Mouse (Mus musculus) embryonic stem cell, embryonic (primary cell): ENCODE results near the gene Gm21992.

Experiments used
- CTCF ChIA-PET, 4 experiments: fragments of 300-600 bp in 2 of 4; fragments of 350-600 bp in 2 of 4; sonication (Branson Sonifier 250); formaldehyde crosslinking; loops; one replicate each; lab custom pipeline; 2022; ENCODE audit warnings: inconsistent platforms in 2 of 4; lab: Charles Lee
- POLR2A ChIA-PET, 4 experiments: fragments of 300-600 bp in 2 of 4; fragments of 350-600 bp in 2 of 4; sonication (Branson Sonifier 250); formaldehyde crosslinking; loops; one replicate each; lab custom pipeline; 2022; ENCODE audit warnings: antibody characterized with exemption in 4 of 4, inconsistent platforms in 1 of 4; lab: Charles Lee

Gm21992 gene

DNA sequence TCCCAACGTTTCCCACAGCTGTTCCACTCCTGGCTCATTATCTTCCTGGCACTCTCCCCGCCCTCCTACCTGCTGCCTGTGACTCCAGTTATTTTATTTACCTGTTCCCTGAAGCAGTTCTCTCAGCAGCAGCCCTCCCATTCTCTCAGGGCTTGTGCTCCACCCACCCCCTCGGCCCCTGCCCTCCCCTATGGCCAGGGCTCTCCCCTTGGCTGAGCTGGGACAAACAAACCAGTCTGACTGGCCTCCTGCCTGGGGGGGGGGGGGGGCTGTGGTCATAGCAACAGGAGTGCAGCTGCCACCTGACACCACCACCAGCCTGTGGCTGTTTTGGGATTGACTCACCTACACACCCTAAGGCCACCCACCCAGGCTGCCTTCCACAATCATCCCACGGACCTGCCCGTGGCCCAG, 92.1 kb downstream of the Gm21992 start:
- POLR2A ChIA-PET = interaction anchor here in 3 of 4 experiments (0.6 to 4.3 kb wide), 10 partner anchors 9 to 304 kb away, joined by 3 to 24 read pairs (median 4); partner anchors contain the start of genes Lrfn4 (in 1 of the 3), Pcx (in 1 of the 3), Rce1 (in 1 of the 3) and Slc29a2 (in 1 of the 3)
- CTCF ChIA-PET = interaction anchor here in 2 of 4 experiments (1.3 to 1.5 kb wide), 2 partner anchors 24 to 294 kb away, joined by 4 read pairs; no protein-coding TSS in a partner anchor

DNA sequence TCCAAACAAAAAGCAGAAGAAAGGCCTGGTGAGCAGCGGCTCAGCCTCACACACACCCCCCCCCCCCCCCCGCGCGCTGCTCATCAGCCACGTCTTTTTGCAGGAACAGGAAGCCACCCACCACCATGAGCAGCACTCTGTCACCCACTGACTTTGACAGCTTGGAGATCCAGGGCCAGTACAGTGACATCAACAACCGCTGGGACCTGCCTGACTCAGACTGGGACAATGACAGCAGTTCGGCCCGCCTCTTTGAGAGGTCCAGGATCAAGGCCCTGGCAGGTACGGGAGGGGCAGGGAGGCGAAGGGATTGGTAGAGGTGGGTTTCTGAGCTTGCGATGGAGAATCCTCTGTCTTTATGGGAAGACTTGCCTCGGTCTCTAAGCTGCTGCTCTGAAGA, 92.7 kb downstream of the Gm21992 start:
- POLR2A ChIA-PET = interaction anchor here in 3 of 4 experiments (0.5 to 4.3 kb wide), 9 partner anchors 9 to 305 kb away, joined by 3 to 24 read pairs (median 3); partner anchors contain the start of genes Gm21992 (in 1 of the 3), Lrfn4 (in 1 of the 3), Rbm14 (in 1 of the 3) and Slc29a2 (in 1 of the 3)
- CTCF ChIA-PET = interaction anchor here (0.5 to 1.3 kb wide), 5 partner anchors 25 to 935 kb away, joined by 3 to 6 read pairs (median 4); partner anchors contain the start of gene Gstp1 (in 1 of the 4)

DNA sequence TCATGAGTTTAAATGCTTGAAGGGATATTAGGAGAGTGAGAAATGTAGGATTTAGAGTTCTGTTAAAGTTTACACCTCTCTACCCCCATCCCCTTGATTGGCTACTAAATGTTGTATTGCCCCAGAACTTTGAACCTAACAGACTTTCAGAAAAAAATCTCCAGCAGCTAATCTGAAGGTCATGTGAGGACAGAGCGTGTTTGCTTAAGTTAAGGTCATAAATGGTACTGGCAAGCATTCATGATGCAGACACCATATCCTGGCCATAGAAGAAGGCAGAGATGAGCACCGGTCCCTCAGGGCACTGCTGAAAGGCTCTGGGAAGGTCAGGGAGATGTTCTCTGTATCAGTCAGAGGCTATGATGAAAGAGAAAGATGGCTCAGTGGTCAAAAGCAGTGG, 94.1 kb downstream of the Gm21992 start:
- ChIA-PET POLR2A (interaction anchor here in 1 of 4 experiments (1.1 kb wide), 1 partner anchor 92 kb away, joined by 3 read pairs; the partner anchor contains the start of gene Rce1), CTCF (interaction anchor here in 1 of 4 experiments (0.6 kb wide), 1 partner anchor 989 kb away, joined by 3 read pairs; no protein-coding TSS in a partner anchor)

DNA sequence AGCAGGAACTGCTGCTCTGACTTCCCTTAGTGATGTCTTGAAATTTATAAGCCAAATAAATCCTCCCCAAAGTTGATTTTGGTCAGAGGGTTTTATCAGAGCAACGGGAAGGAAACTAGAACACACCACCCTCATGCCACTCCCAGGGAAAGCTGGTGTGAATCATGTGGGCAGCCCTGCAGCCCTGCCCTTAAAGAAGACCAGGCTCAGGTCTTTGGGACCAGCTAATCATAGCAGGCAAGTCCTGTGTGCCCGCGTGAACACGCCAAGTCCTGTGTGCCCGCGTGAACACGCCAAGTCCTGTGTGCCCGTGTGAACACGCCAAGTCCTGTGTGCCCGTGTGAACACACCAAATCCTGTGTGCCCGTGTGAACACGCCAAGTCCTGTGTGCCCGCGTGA, 94.7 kb downstream of the Gm21992 start:
- ChIA-PET POLR2A (interaction anchor here in 1 of 4 experiments (1.1 kb wide), 1 partner anchor 91 kb away, joined by 3 read pairs; the partner anchor contains the start of gene Rce1), CTCF (interaction anchor here in 1 of 4 experiments (0.7 kb wide), 1 partner anchor 8 kb away, joined by 3 read pairs; no protein-coding TSS in a partner anchor)

DNA sequence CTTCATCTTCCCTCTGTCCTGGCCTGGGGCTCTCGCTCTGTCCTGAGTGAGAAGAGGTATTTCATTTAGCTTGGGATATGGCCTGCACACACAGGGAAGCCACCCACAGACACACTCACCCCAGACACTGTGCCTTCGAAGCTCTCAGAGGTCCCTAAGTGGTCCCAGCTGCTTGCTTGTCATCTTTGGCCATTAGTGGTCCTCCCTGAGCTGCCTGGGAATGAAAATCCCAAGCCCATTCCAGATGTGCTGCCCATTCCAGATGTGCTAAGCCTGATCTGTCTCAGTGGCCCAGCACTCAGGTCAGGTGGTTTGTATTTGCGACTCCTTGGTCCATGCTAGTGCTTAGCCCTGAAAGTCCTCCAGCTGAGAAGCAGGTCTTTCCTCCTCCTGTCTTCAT, 97.5 kb downstream of the Gm21992 start:
- POLR2A ChIA-PET = interaction anchor here in 1 of 4 experiments (1.3 to 5.2 kb wide), 3 partner anchors 9 to 25 kb away, joined by 3 to 23 read pairs (median 4); no protein-coding TSS in a partner anchor
- CTCF ChIA-PET = interaction anchor here in 1 of 4 experiments (0.6 kb wide), 1 partner anchor 98 kb away, joined by 3 read pairs; no protein-coding TSS in a partner anchor

DNA sequence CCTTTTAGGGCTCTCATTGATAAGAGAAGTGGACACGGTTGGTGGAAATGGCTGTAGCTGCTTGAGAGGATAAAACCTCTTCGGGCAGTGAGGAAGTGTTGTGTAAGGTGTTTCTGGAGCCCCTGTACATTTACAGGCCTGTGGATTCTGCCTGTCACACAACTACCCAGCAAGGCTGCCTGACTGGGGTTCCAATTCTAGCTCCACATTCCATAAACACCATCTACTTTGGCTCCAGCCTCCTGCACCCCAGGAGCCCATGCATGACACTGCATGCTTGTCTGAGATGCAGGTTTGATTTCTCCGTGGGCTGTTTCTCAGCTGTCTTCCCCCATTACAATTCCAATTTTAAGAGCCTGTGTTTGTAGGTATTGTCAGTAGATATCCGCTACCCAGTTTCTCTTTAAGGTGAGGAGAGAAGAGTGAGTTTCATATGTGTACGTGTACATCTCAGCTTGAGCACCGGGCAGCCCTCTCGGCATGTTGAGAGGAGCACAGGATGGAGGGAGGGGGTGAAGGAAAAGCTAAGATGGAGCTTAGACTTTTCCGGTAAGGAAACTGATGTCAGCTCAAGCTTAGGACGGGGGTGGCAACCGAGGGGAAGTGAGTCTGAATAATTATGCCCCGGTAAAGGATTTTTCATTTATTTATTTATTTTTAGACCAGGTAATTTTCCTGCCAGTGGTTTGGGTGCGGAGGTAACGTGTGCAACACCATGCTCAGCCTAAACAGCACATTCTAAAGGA, 98.5 kb downstream of the Gm21992 start:
- CTCF ChIA-PET = interaction anchor here in 3 of 4 experiments (0.6 to 1.6 kb wide), 5 partner anchors 68 to 269 kb away, joined by 3 to 4 read pairs (median 3); no protein-coding TSS in a partner anchor

DNA sequence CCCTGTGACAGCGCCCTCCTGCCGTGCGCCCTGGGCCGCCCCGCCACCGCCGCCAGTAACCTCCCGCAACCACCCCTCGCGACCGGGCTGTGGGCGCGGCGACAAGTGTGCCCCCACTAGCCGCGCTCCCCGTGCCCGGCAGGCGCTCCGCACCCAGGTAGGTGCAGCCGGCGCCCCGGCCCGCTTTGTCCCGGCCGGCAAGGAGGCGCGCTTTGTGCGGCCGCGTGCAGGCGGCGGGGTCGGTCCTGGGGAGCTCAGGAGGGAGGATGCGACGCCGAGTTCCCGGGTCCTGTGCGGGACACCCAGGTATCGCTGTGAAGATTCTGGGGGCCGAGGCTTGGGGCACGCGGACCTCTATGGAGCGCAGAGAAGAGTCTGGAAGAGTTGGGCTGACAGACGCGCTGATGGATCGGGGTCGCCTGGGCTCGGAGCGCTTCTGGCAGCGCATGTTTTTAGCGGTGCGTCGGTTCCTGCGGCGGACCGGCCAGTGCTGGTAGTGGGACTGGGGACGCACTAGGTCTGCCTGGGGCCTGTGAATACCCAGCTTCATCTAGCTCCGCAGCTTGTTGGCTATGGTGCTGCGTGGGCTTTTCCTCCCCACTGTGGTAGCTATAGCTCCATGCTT, 99.1 kb downstream of the Gm21992 start:
- POLR2A ChIA-PET = interaction anchor here in 3 of 4 experiments (0.6 to 5.2 kb wide), 21 partner anchors 8 to 378 kb away, joined by 3 to 23 read pairs (median 3); partner anchors contain the start of genes Gm960 (in 1 of the 3), Kdm2a (in 1 of the 3), Pcx (in 1 of the 3) and Rce1 (in 1 of the 3)
- CTCF ChIA-PET = interaction anchor here in 3 of 4 experiments (0.7 to 1.6 kb wide), 6 partner anchors 21 to 269 kb away, joined by 3 to 4 read pairs (median 3); no protein-coding TSS in a partner anchor

More for the DNA sequence above, 98.5 kb downstream of the Gm21992 start:
- POLR2A ChIA-PET = interaction anchor here in 3 of 4 experiments (0.6 to 5.2 kb wide), 20 partner anchors 8 to 379 kb away, joined by 3 to 23 read pairs (median 3); partner anchors contain the start of genes Gm960 (in 1 of the 3), Kdm2a (in 1 of the 3) and Rce1 (in 1 of the 3)

DNA sequence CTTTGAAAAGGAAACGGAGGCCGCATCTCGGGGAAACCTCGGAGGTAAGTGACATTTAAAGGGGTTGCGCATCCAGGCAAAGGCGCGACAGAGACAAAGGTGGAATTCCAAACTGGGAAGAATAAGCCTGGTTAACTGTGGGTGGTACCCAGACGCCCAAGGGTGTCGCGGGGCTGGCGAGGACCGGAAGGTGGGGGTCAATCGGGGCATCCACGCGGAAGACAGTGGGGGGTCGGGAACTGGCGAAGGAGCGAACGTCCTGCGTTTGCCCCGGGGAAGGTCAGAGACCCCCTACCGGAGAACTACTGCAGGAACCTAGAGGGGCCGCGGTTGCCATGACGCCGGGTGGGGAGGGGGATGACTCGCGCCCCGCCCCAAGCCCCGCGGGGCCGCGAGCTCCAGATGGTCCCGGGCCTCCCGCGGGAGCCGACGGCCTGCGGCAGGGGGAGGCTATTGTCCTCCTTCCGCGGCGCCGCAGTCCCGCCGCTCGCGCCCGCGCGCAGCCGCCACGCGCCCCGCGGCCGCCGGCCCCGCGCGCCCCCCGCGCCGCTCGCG, 99.7 kb downstream of the Gm21992 start:
- ChIA-PET POLR2A (interaction anchor here in 3 of 4 experiments (0.6 to 5.2 kb wide), 13 partner anchors 9 to 378 kb away, joined by 3 to 24 read pairs (median 6); partner anchors contain the start of genes Gm960 (in 2 of the 3), Rce1 (in 2 of the 3) and Pcx (in 1 of the 3)), CTCF (interaction anchor here in 3 of 4 experiments (0.6 to 1.6 kb wide), 6 partner anchors 21 to 270 kb away, joined by 3 to 6 read pairs (median 3); no protein-coding TSS in a partner anchor)

DNA sequence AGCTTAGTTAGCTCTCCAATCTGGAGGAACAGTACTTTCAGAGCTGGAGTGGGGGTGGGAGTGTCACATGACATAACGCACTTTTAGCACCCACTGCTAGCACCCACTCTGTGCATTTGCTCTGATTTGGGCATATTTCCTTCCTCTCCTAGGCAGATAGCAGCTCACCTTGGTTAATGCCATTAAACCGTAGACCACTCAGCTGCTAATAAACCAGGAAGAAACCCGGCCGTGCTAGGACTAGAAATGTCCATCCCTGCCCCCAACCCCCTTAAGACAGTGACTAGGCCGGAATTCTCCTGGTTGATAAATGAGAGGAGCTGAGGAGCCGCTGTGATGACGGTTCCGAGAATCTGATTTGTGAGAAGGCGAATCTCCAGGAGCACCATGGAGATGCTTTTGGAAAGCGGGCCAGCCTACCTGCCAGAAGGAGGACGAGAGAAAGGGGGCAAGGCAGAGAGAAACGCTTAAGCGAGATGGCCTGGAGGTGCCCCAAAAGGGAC, 100.3 kb downstream of the Gm21992 start, which contains the start of gene Sptbn2:
Gene Sptbn2, plus strand, starts transcription at position 70 of the 503 bp plus-strand sequence.
- ChIA-PET POLR2A (interaction anchor here in 3 of 4 experiments (0.6 to 5.2 kb wide), 16 partner anchors 9 to 255 kb away, joined by 3 to 24 read pairs (median 4); partner anchors contain the start of genes Gm960 (in 2 of the 3), Rce1 (in 2 of the 3) and Pcx (in 1 of the 3)), CTCF (interaction anchor here (0.6 to 1.6 kb wide), 13 partner anchors 22 to 775 kb away, joined by 3 to 15 read pairs (median 3); no protein-coding TSS in a partner anchor)

DNA sequence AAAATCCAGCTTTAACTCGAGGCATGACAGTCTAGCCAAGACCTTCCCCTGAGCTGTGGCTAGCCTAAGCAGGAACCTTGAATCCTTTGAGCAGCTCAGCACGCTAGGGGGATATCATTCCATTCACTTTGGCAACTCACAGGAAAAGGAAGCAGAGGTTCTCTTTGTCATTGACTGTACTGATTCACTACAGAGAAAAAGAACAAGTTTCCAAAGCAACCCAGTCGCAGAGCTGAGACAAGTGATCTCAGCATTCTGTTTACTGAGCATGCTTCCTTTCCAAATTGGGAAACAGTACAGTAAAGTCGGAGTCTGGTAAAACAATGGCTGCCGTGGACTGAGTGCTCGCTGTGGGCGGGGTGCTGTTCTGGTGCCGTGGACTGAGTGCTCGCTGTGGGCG, 102.6 kb downstream of the Gm21992 start:
- ChIA-PET CTCF (interaction anchor here (0.6 to 1.4 kb wide), 10 partner anchors 12 to 308 kb away, joined by 3 to 6 read pairs (median 4); no protein-coding TSS in a partner anchor), POLR2A (interaction anchor here in 2 of 4 experiments (0.6 to 4.1 kb wide), 7 partner anchors 10 to 216 kb away, joined by 3 to 24 read pairs (median 3); partner anchors contain the start of gene Gm960 (in 2 of the 2))

DNA sequence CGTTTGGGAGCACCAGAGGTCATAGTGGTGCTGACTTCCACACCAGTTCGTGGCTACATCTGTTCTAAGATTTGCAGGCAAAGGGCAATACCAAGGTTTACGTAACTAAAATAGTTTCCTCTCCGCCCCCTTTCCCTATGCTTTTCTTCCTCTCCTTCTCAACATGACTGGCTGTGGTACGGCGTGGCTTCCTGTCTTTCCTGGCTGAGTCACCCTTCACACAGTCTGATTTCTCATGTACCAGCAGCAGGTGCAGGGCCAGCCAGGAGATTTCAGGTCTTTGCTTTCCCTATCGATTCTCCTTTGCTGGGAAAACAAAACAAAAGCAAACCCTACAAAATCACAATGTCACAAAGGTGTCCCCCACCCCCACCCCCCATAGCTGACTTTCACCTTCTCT, 110.2 kb downstream of the Gm21992 start:
- ChIA-PET CTCF (interaction anchor here in 2 of 4 experiments (0.6 to 0.7 kb wide), 2 partner anchors 95 to 199 kb away, joined by 7 to 24 read pairs; no protein-coding TSS in a partner anchor), POLR2A (interaction anchor here in 3 of 4 experiments (0.5 to 0.7 kb wide), 9 partner anchors 8 to 1102 kb away, joined by 3 to 6 read pairs (median 4); partner anchors contain the start of genes Sptbn2 (in 1 of the 3) and Tmem151a (in 1 of the 3))

DNA sequence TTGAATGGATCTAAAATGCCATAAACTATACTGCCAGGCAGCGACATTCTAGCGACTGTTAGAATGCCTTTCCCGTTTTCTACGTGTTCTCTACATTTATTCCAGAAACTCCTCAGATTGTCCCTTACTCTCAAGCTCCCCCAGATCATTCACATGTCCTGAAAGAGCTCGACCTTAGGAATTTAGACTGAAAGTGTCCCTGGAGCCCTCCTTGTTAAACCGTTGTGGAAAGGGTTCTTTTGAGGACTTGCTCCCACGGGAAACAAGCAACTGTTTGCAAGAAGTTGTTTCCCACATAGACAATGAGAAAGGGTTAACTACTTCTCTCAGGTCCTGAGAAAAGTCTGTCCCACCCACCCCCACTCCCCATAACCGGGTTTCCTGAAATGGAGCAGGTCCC, 110.8 kb downstream of the Gm21992 start:
- ChIA-PET POLR2A (interaction anchor here in 2 of 4 experiments (0.6 to 0.7 kb wide), 2 partner anchors 22 to 385 kb away, joined by 4 to 6 read pairs; partner anchors contain the start of gene Tmem151a (in 1 of the 2)), CTCF (interaction anchor here in 1 of 4 experiments (0.6 kb wide), 1 partner anchor 198 kb away, joined by 24 read pairs; no protein-coding TSS in a partner anchor)

DNA sequence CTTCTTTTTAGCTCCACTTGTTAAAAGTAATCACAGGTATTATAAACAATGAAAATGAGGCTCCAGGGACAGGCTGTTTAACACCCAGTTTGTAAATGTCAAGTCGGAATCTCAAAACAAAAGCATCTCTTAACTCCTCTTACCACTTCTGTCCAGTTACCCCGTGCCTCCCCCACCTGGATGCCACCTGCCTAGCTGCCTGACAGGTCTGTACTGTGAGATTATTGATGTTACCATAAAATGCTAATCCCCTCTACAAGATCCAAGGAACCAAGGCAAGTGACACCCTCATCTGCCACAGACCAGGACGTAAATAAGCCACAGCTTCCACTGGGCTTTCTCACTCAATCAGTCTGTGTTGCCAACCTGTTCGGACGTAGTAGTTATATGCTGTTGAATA, 111.6 kb downstream of the Gm21992 start:
- POLR2A ChIA-PET = no interaction called here

DNA sequence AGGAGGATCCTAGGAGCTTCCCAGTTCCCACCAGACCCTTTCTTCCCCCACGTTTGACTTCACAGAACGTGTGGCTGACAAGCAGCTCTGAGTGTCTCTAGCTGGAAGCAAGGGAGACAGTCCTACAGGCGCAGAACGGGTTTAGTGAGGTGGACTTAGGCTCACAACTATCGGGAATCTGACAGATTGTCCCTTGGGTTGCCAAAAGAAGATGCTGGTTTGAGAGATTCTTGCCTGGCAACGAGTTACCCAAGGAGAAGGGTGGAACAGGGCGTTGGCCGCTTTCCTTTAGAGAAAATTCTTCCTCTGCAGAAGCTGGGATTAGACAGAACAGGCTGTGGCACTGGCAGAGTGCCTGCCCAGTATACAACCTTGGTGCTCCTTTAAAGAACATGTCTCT, 112.6 kb downstream of the Gm21992 start:
- CTCF ChIA-PET = interaction anchor here in 2 of 4 experiments (0.6 to 1.5 kb wide), 2 partner anchors 149 kb away, joined by 3 to 4 read pairs; no protein-coding TSS in a partner anchor
- POLR2A ChIA-PET = interaction anchor here in 3 of 4 experiments (0.5 to 2.0 kb wide), 10 partner anchors 10 to 311 kb away, joined by 3 to 17 read pairs (median 3); partner anchors contain the start of genes Sptbn2 (in 2 of the 3) and Rce1 (in 1 of the 3)

More for the DNA sequence above, 111.6 kb downstream of the Gm21992 start:
- CTCF ChIA-PET = interaction anchor here in 1 of 4 experiments (0.6 kb wide), 1 partner anchor 1078 kb away, joined by 3 read pairs; no protein-coding TSS in a partner anchor

DNA sequence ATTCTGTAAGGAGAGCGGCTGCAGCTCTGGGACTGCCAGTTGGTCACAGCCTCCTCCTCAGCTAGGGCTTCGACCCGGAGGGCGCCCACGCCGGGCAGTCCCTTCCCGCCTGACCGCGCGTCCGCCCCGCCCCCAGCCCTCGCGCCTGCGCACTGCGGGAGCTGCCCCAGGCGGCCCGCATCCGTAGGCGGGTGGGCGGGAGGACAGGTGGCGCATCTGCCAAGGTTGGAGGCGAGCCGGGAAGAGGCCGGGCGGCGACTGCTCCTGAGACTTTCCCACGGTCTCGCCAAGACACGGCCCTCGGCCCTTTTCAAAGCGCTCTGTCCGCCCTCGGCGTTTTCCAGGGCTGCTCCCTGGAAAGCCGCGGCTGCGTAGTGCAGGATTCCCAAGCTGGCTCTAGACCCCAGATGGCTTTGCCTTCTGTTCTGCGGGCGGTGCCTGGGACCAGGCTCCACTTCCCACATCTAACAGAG, 113.2 kb downstream of the Gm21992 start, which contains the start of gene Gm960:
Gene Gm960, minus strand, starts transcription at position 464 of the 473 bp plus-strand sequence.
- CTCF ChIA-PET = interaction anchor here in 2 of 4 experiments (0.6 to 1.5 kb wide), 2 partner anchors 14 to 149 kb away, joined by 3 to 4 read pairs; no protein-coding TSS in a partner anchor
- POLR2A ChIA-PET = interaction anchor here in 3 of 4 experiments (0.5 to 2.0 kb wide), 10 partner anchors 10 to 887 kb away, joined by 3 to 17 read pairs (median 3); partner anchors contain the start of genes Sptbn2 (in 2 of the 3) and Rce1 (in 1 of the 3)
